Mouse (Mus musculus): ENCODE data around the gene Gm4952. TPM values are rescaled to one million over a fixed set of nuclear protein-coding genes. Genes with fewer than 3 reads are reported as not detected.

The Gm4952 gene
- polyA plus RNA-seq, 1 experiment, result not detected

- TF ChIP-seq POLR2A (IDR thresholded peaks at IDR 0.05; ENCODE audit: insufficient read depth, low read length), result no peak
- TF ChIP-seq CTCF (IDR thresholded peaks at IDR 0.05; ENCODE audit: low read depth, low read length), result no peak
- no peak for TF ChIP-seq EP300 (IDR thresholded peaks at IDR 0.05; ENCODE audit: insufficient read depth, low read depth, low read length)
- H3K9ac ChIP-seq (ENCODE audit: low read depth, poor library complexity, severe bottlenecking), result no peak within 1 kb of the TSS
- H3K36me3 ChIP-seq (ENCODE audit: control insufficient read depth, insufficient read depth, low read length, poor library complexity, severe bottlenecking), result no peaks in the 10 kb centered on the region
- H3K4me3 ChIP-seq (ENCODE audit: low read depth, low read length), result no peak within 1 kb of the TSS
- no peak within 1 kb of the TSS for H3K27ac ChIP-seq (ENCODE audit: insufficient read depth, low read length)
- H3K4me1 ChIP-seq (ENCODE audit: control insufficient read depth, insufficient read depth, low read length), result no peaks in the 10 kb centered on the region
- H3K9me3 ChIP-seq (replicated peaks; ENCODE audit: control insufficient read depth, insufficient read depth, low read length, poor library complexity, severe bottlenecking), result no peaks in the 10 kb centered on the region
- H3K27me3 ChIP-seq (ENCODE audit: control insufficient read depth, insufficient read depth, low read length, poor library complexity, severe bottlenecking), result no peaks in the 10 kb centered on the region
Measured at GRCm38 (mm10) chr19:12633176-12633575, 33.4 kb downstream of the Gm4952 start, which contains the start of gene Glyat. Gene Glyat, plus strand, starts transcription at chr19:12633308.

- Histone ChIP-seq H3K36me3 (ENCODE audit: control insufficient read depth, insufficient read depth, low read length, poor library complexity, severe bottlenecking) (no peaks in the 10 kb centered on the region), H3K4me3 (ENCODE audit: low read depth, low read length) (no peak overlapping the region), H3K27ac (ENCODE audit: insufficient read depth, low read length) (no peak overlapping the region), H3K9me3 (replicated peaks; ENCODE audit: control insufficient read depth, insufficient read depth, low read length, poor library complexity, severe bottlenecking) (no peaks in the 10 kb centered on the region), H3K27me3 (ENCODE audit: control insufficient read depth, insufficient read depth, low read length, poor library complexity, severe bottlenecking) (no peaks in the 10 kb centered on the region), H3K9ac (ENCODE audit: low read depth, poor library complexity, severe bottlenecking) (no peak overlapping the region), H3K4me1 (ENCODE audit: control insufficient read depth, insufficient read depth, low read length) (no peaks in the 10 kb centered on the region)
- TF ChIP-seq EP300 (IDR thresholded peaks at IDR 0.05; ENCODE audit: insufficient read depth, low read depth, low read length) (no peak), POLR2A (IDR thresholded peaks at IDR 0.05; ENCODE audit: insufficient read depth, low read length) (no peak), CTCF (IDR thresholded peaks at IDR 0.05; ENCODE audit: low read depth, low read length) (no peak)
Measured at GRCm38 (mm10) chr19:12634259-12634658, 34.5 kb downstream of the Gm4952 start.

- no peak overlapping the region for H3K4me3 ChIP-seq (ENCODE audit: low read depth, low read length)
- H3K9me3 ChIP-seq (replicated peaks; ENCODE audit: control insufficient read depth, insufficient read depth, low read length, poor library complexity, severe bottlenecking), result no peaks in the 10 kb centered on the region
- TF ChIP-seq EP300 (IDR thresholded peaks at IDR 0.05; ENCODE audit: insufficient read depth, low read depth, low read length), result no peak
- TF ChIP-seq CTCF (IDR thresholded peaks at IDR 0.05; ENCODE audit: low read depth, low read length), result no peak
- TF ChIP-seq POLR2A (IDR thresholded peaks at IDR 0.05; ENCODE audit: insufficient read depth, low read length), result no peak
- no peak overlapping the region for H3K9ac ChIP-seq (ENCODE audit: low read depth, poor library complexity, severe bottlenecking)
- no peaks in the 10 kb centered on the region for H3K4me1 ChIP-seq (ENCODE audit: control insufficient read depth, insufficient read depth, low read length)
- H3K27me3 ChIP-seq (ENCODE audit: control insufficient read depth, insufficient read depth, low read length, poor library complexity, severe bottlenecking), result no peaks in the 10 kb centered on the region
- no peak overlapping the region for H3K27ac ChIP-seq (ENCODE audit: insufficient read depth, low read length)
- H3K36me3 ChIP-seq (ENCODE audit: control insufficient read depth, insufficient read depth, low read length, poor library complexity, severe bottlenecking), result no peaks in the 10 kb centered on the region
Measured at GRCm38 (mm10) chr19:12634963-12635362, 35.2 kb downstream of the Gm4952 start.

GRCm38 (mm10) chr19:12636863-12637262 lies 37.1 kb downstream of the Gm4952 start:
- no peak overlapping the region for H3K27ac ChIP-seq (ENCODE audit: insufficient read depth, low read length)
- H3K9ac ChIP-seq (ENCODE audit: low read depth, poor library complexity, severe bottlenecking), result no peak overlapping the region
- H3K4me3 ChIP-seq (ENCODE audit: low read depth, low read length), result no peak overlapping the region
- TF ChIP-seq POLR2A (IDR thresholded peaks at IDR 0.05; ENCODE audit: insufficient read depth, low read length), result no peak
- TF ChIP-seq EP300 (IDR thresholded peaks at IDR 0.05; ENCODE audit: insufficient read depth, low read depth, low read length), result no peak
- TF ChIP-seq CTCF (IDR thresholded peaks at IDR 0.05; ENCODE audit: low read depth, low read length), result no peak
- no peaks in the 10 kb centered on the region for H3K4me1 ChIP-seq (ENCODE audit: control insufficient read depth, insufficient read depth, low read length)
- H3K27me3 ChIP-seq (ENCODE audit: control insufficient read depth, insufficient read depth, low read length, poor library complexity, severe bottlenecking), result no peaks in the 10 kb centered on the region; the same call in 1 of the 2 replicates
- no peaks in the 10 kb centered on the region for H3K9me3 ChIP-seq (replicated peaks; ENCODE audit: control insufficient read depth, insufficient read depth, low read length, poor library complexity, severe bottlenecking)
- H3K36me3 ChIP-seq (ENCODE audit: control insufficient read depth, insufficient read depth, low read length, poor library complexity, severe bottlenecking), result no peaks in the 10 kb centered on the region

GRCm38 (mm10) chr19:12638049-12638448 lies 38.3 kb downstream of the Gm4952 start:
- Histone ChIP-seq H3K27me3 (ENCODE audit: control insufficient read depth, insufficient read depth, low read length, poor library complexity, severe bottlenecking) (no peaks in the 10 kb centered on the region; the same call in 1 of the 2 replicates), H3K4me1 (ENCODE audit: control insufficient read depth, insufficient read depth, low read length) (no peaks in the 10 kb centered on the region), H3K27ac (ENCODE audit: insufficient read depth, low read length) (no peak overlapping the region), H3K9me3 (replicated peaks; ENCODE audit: control insufficient read depth, insufficient read depth, low read length, poor library complexity, severe bottlenecking) (no peaks in the 10 kb centered on the region), H3K4me3 (ENCODE audit: low read depth, low read length) (no peak overlapping the region), H3K9ac (ENCODE audit: low read depth, poor library complexity, severe bottlenecking) (no peak overlapping the region), H3K36me3 (ENCODE audit: control insufficient read depth, insufficient read depth, low read length, poor library complexity, severe bottlenecking) (no peaks in the 10 kb centered on the region)
- TF ChIP-seq EP300 (IDR thresholded peaks at IDR 0.05; ENCODE audit: insufficient read depth, low read depth, low read length) (no peak), POLR2A (IDR thresholded peaks at IDR 0.05; ENCODE audit: insufficient read depth, low read length) (no peak), CTCF (IDR thresholded peaks at IDR 0.05; ENCODE audit: low read depth, low read length) (no peak)

- TF ChIP-seq CTCF (IDR thresholded peaks at IDR 0.05; ENCODE audit: low read depth, low read length) (no peak), EP300 (IDR thresholded peaks at IDR 0.05; ENCODE audit: insufficient read depth, low read depth, low read length) (no peak), POLR2A (IDR thresholded peaks at IDR 0.05; ENCODE audit: insufficient read depth, low read length) (no peak)
- H3K27me3 ChIP-seq (ENCODE audit: control insufficient read depth, insufficient read depth, low read length, poor library complexity, severe bottlenecking), result no peaks in the 10 kb centered on the region
- no peak overlapping the region for H3K9ac ChIP-seq (ENCODE audit: low read depth, poor library complexity, severe bottlenecking)
- no peak overlapping the region for H3K27ac ChIP-seq (ENCODE audit: insufficient read depth, low read length)
- no peaks in the 10 kb centered on the region for H3K36me3 ChIP-seq (ENCODE audit: control insufficient read depth, insufficient read depth, low read length, poor library complexity, severe bottlenecking)
- H3K4me3 ChIP-seq (ENCODE audit: low read depth, low read length), result no peak overlapping the region
- no peaks in the 10 kb centered on the region for H3K4me1 ChIP-seq (ENCODE audit: control insufficient read depth, insufficient read depth, low read length)
- no peaks in the 10 kb centered on the region for H3K9me3 ChIP-seq (replicated peaks; ENCODE audit: control insufficient read depth, insufficient read depth, low read length, poor library complexity, severe bottlenecking)
Measured at GRCm38 (mm10) chr19:12649511-12649910, 49.7 kb downstream of the Gm4952 start.
